Mouse (Mus musculus): ENCODE measurements around the gene Rhbdl3. TPM values are rescaled to one million over a fixed set of nuclear protein-coding genes. Genes with fewer than 3 reads are reported as not detected.

Rhbdl3 gene
- polyA plus RNA-seq, 1 experiment from 2014 or later: 32.3 TPM

GRCm38 (mm10) chr11:80313944-80314343, 13.2 kb downstream of the Rhbdl3 start:
- peaks cover 72% of the 10 kb centered on the region for H3K4me1 ChIP-seq
- ATAC-seq (ENCODE audit: low FRiP score): no peak

GRCm38 (mm10) chr11:80315743-80316639, 15.3 kb downstream of the Rhbdl3 start:
- H3K4me1 ChIP-seq: peaks cover 59% of the 10 kb centered on the region
- peak overlapping the region; percentile 79 for H3K27ac ChIP-seq
- no peak overlapping the region for H3K9ac ChIP-seq
- 41% methylated on average over 10 of the region's 10 CpGs for WGBS
- no peaks in the 10 kb centered on the region for H3K27me3 ChIP-seq
- H3K4me3 ChIP-seq: no peak overlapping the region
- no peaks in the 10 kb centered on the region for H3K9me3 ChIP-seq (replicated peaks)
- ATAC-seq (ENCODE audit: low FRiP score): peak; percentile 88
- no peak overlapping the region for H3K4me2 ChIP-seq (replicated peaks)
- H3K36me3 ChIP-seq: no peaks in the 10 kb centered on the region

More at GRCm38 (mm10) chr11:80313944-80314343, 13.2 kb downstream of the Rhbdl3 start:
- Histone ChIP-seq H3K36me3 (no peaks in the 10 kb centered on the region), H3K4me3 (no peak overlapping the region), H3K27ac (0 out of 2 replicates have a peak overlapping the region, but pooled peaks have one; percentile 82), H3K9me3 (replicated peaks) (no peaks in the 10 kb centered on the region), H3K27me3 (no peaks in the 10 kb centered on the region), H3K4me2 (replicated peaks) (no peak overlapping the region), H3K9ac (no peak overlapping the region)
- WGBS: 69% methylated on average over 4 of the region's 4 CpGs

- Histone ChIP-seq H3K9ac (peak overlapping the region; percentile 13; the same call in 1 of the 2 replicates), H3K27ac (0 out of 2 replicates have a peak overlapping the region, but pooled peaks have one; percentile 5), H3K4me2 (replicated peaks) (no peak overlapping the region), H3K4me1 (peaks cover 17% of the 10 kb centered on the region), H3K4me3 (no peak overlapping the region), H3K9me3 (replicated peaks) (no peaks in the 10 kb centered on the region), H3K36me3 (0 out of 2 replicates have a peak, but pooled peaks cover 3% of the 10 kb centered on the region), H3K27me3 (no peaks in the 10 kb centered on the region)
- peak; percentile 35; the same call in 1 of the 2 replicates for ATAC-seq (ENCODE audit: low FRiP score)
- WGBS: 41% methylated on average over 13 of the region's 13 CpGs
Measured at GRCm38 (mm10) chr11:80323255-80323654, 22.5 kb downstream of the Rhbdl3 start.

GRCm38 (mm10) chr11:80324636-80325035, 23.9 kb downstream of the Rhbdl3 start:
- WGBS: 88% methylated on average over 6 of the region's 6 CpGs
- no peak overlapping the region for H3K9ac ChIP-seq
- no peak for ATAC-seq (ENCODE audit: low FRiP score)
- no peak overlapping the region for H3K4me3 ChIP-seq
- peaks cover 9% of the 10 kb centered on the region for H3K4me1 ChIP-seq
- H3K36me3 ChIP-seq: 0 out of 2 replicates have a peak, but pooled peaks cover 3% of the 10 kb centered on the region
- H3K27me3 ChIP-seq: no peaks in the 10 kb centered on the region
- H3K9me3 ChIP-seq (replicated peaks): no peaks in the 10 kb centered on the region
- no peak overlapping the region for H3K4me2 ChIP-seq (replicated peaks)
- H3K27ac ChIP-seq: no peak overlapping the region

- no peak overlapping the region for H3K27ac ChIP-seq
- H3K36me3 ChIP-seq: no peaks in the 10 kb centered on the region
- ATAC-seq (ENCODE audit: low FRiP score): no peak
- H3K4me3 ChIP-seq: no peak overlapping the region
- H3K9ac ChIP-seq: no peak overlapping the region
- 69% methylated on average over 12 of the region's 12 CpGs for WGBS
- H3K27me3 ChIP-seq: no peaks in the 10 kb centered on the region
- H3K9me3 ChIP-seq (replicated peaks): no peaks in the 10 kb centered on the region
- peaks cover 25% of the 10 kb centered on the region for H3K4me1 ChIP-seq
- no peak overlapping the region for H3K4me2 ChIP-seq (replicated peaks)
Measured at GRCm38 (mm10) chr11:80332709-80333400, 32.1 kb downstream of the Rhbdl3 start.

- H3K4me2 ChIP-seq (replicated peaks): 0 out of 2 replicates have a peak overlapping the region, but pooled peaks have one; percentile 11
- H3K9ac ChIP-seq: no peak overlapping the region
- 1% methylated on average over 7 of the region's 7 CpGs for WGBS
- H3K27ac ChIP-seq: peak overlapping the region; percentile 69
- H3K4me1 ChIP-seq: peaks cover 25% of the 10 kb centered on the region
- no peaks in the 10 kb centered on the region for H3K27me3 ChIP-seq
- peak; percentile 94 for ATAC-seq (ENCODE audit: low FRiP score)
- H3K9me3 ChIP-seq (replicated peaks): no peaks in the 10 kb centered on the region
- H3K4me3 ChIP-seq: no peak overlapping the region
- H3K36me3 ChIP-seq: no peaks in the 10 kb centered on the region
Measured at GRCm38 (mm10) chr11:80335609-80336350, 35.1 kb downstream of the Rhbdl3 start.

GRCm38 (mm10) chr11:80336351-80336730, 35.6 kb downstream of the Rhbdl3 start:
- 0 out of 2 replicates have a peak overlapping the region, but pooled peaks have one; percentile 1 for H3K9ac ChIP-seq
- no peak for ATAC-seq (ENCODE audit: low FRiP score)
- WGBS: 11% methylated on average over 6 of the region's 6 CpGs

GRCm38 (mm10) chr11:80342482-80342881, 41.8 kb downstream of the Rhbdl3 start:
- H3K27ac ChIP-seq: peak overlapping the region; percentile 13; the same call in 1 of the 2 replicates
- no peak overlapping the region for H3K9ac ChIP-seq
- WGBS: 6% methylated on average over 2 of the region's 2 CpGs

More at GRCm38 (mm10) chr11:80336351-80336730, 35.6 kb downstream of the Rhbdl3 start:
- peak overlapping the region; percentile 69 for H3K27ac ChIP-seq
- no peak overlapping the region for H3K4me2 ChIP-seq (replicated peaks)
- no peaks in the 10 kb centered on the region for H3K27me3 ChIP-seq
- H3K4me3 ChIP-seq: no peak overlapping the region
- no peaks in the 10 kb centered on the region for H3K9me3 ChIP-seq (replicated peaks)
- H3K36me3 ChIP-seq: no peaks in the 10 kb centered on the region
- peaks cover 25% of the 10 kb centered on the region for H3K4me1 ChIP-seq

GRCm38 (mm10) chr11:80351832-80352430, 51.2 kb downstream of the Rhbdl3 start:
- H3K4me3 ChIP-seq: no peak overlapping the region
- no peak overlapping the region for H3K4me2 ChIP-seq (replicated peaks)
- ATAC-seq (ENCODE audit: low FRiP score): 0 out of 2 replicates have a peak, but pooled peaks have one; percentile 26
- H3K4me1 ChIP-seq: no peaks in the 10 kb centered on the region
- no peak overlapping the region for H3K27ac ChIP-seq
- 70% methylated on average over 5 of the region's 5 CpGs for WGBS
- H3K9me3 ChIP-seq (replicated peaks): no peaks in the 10 kb centered on the region
- no peaks in the 10 kb centered on the region for H3K36me3 ChIP-seq
- H3K9ac ChIP-seq: no peak overlapping the region
- H3K27me3 ChIP-seq: no peaks in the 10 kb centered on the region

More at GRCm38 (mm10) chr11:80342482-80342881, 41.8 kb downstream of the Rhbdl3 start:
- Histone ChIP-seq H3K4me1 (peaks cover 7% of the 10 kb centered on the region; the same call in 1 of the 2 replicates), H3K9me3 (replicated peaks) (no peaks in the 10 kb centered on the region), H3K4me2 (replicated peaks) (no peak overlapping the region), H3K27me3 (no peaks in the 10 kb centered on the region), H3K36me3 (no peaks in the 10 kb centered on the region), H3K4me3 (no peak overlapping the region)
- no peak for ATAC-seq (ENCODE audit: low FRiP score)

GRCm38 (mm10) chr11:80354832-80355231, 54.1 kb downstream of the Rhbdl3 start:
- Histone ChIP-seq H3K4me1 (no peaks in the 10 kb centered on the region), H3K4me3 (no peak overlapping the region), H3K36me3 (peaks cover 5% of the 10 kb centered on the region), H3K27me3 (no peaks in the 10 kb centered on the region), H3K9ac (no peak overlapping the region), H3K9me3 (replicated peaks) (no peaks in the 10 kb centered on the region), H3K27ac (no peak overlapping the region), H3K4me2 (replicated peaks) (no peak overlapping the region)
- ATAC-seq (ENCODE audit: low FRiP score): no peak
- WGBS: 38% methylated on average over 4 of the region's 4 CpGs

GRCm38 (mm10) chr11:80368949-80369348, 68.2 kb downstream of the Rhbdl3 start:
- no peaks in the 10 kb centered on the region for H3K9me3 ChIP-seq (replicated peaks)
- no peak overlapping the region for H3K4me3 ChIP-seq
- no peak overlapping the region for H3K4me2 ChIP-seq (replicated peaks)
- no peak for ATAC-seq (ENCODE audit: low FRiP score)
- no peak overlapping the region for H3K27ac ChIP-seq
- no peaks in the 10 kb centered on the region for H3K4me1 ChIP-seq
- H3K36me3 ChIP-seq: peaks cover 57% of the 10 kb centered on the region
- 89% methylated on average over 1 of the region's 1 CpGs for WGBS
- no peak overlapping the region for H3K9ac ChIP-seq
- no peaks in the 10 kb centered on the region for H3K27me3 ChIP-seq

Measured in hindbrain, embryonic 12.5 days (tissue).